Mouse (Mus musculus) gastrocnemius, adult 2 months (tissue): ENCODE results near the gene Anks1b. TPM values are rescaled to one million over a fixed set of nuclear protein-coding genes. Genes with fewer than 3 reads are reported as not detected.

ENCODE experiments used
- DNase-seq: peaks from one replicate; pipeline ENCODE4 v3.0.0; 2022
- H3K27ac ChIP-seq: fragments of 200-600 bp; 2 replicates; pipeline ENCODE4 v1.8.1; 2022; ENCODE audit warnings: mild to moderate bottlenecking
- H3K4me3 ChIP-seq: fragments of 200-600 bp; 2 replicates; pipeline ENCODE4 v1.8.1; 2022; ENCODE audit warnings: mild to moderate bottlenecking, moderate library complexity
- CTCF ChIP-seq: fragments of 200-600 bp; IDR thresholded peaks from 2 replicates; pipeline ENCODE4 v1.8.1; 2022; ENCODE audit warnings: antibody characterized with exemption, mild to moderate bottlenecking, moderate library complexity
- intact Hi-C: fragments of 180-260 bp; cut with DNase I; formaldehyde crosslinking; loops from one replicate; pipeline ENCODE4 v1.15.1; 2025
- total RNA-seq, 2 experiments: library from RNA; stranded (reverse); gene quantifications; 2 replicates each; pipeline ENCODE4 v1.2.3; 2021

Gene Anks1b
- total RNA-seq, 2 experiments from 2014 or later = 0.20 to 0.22 TPM

DNA sequence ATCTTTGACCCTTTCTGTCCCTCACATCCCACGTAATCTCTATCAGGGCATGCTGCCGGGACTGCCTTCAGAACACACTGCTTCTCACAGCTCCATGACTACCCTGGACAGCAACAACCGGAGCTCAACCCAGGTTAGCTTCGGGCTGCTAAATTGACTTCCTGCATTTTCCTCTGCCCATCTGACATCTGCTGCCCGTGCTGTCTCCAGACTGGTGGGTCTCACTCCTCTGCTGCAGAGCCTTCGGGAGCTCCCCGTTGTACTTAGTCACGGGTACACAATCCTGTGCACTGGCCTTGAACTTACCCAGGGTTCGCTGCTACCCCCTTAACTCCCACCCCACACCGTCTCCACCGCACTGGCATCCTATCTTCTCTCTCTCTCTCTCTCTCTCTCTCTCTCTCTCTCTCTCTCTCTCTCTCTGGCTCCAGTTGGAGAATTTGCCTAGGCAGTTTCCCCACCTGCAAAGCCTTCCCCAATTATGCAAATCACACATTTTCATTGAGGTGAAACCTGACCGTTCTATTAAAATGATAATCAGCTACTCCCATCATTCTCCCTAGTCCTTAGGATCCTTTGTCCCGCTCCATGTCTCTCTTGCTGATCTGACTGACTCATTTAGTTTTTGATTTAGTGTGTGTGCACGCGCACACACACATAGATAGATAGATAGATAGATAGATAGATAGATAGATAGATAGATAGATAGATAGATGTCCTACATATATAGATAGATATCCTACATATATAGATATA is 898.3 kb downstream of the Anks1b start:
- DNase-seq = no peak
- intact Hi-C loops = no loop called here
- TF ChIP-seq CTCF = no peak
- no peak overlapping the region for H3K27ac ChIP-seq
- no peak overlapping the region for H3K4me3 ChIP-seq

- H3K4me3 ChIP-seq = no peak overlapping the region
- intact Hi-C loops = no loop called here
- H3K27ac ChIP-seq = no peak overlapping the region
- DNase-seq = no peak
- TF ChIP-seq CTCF = no peak
Observed at GRCm38 (mm10) chr10:90779561-90780400, 906.5 kb downstream of the Anks1b start.

DNA sequence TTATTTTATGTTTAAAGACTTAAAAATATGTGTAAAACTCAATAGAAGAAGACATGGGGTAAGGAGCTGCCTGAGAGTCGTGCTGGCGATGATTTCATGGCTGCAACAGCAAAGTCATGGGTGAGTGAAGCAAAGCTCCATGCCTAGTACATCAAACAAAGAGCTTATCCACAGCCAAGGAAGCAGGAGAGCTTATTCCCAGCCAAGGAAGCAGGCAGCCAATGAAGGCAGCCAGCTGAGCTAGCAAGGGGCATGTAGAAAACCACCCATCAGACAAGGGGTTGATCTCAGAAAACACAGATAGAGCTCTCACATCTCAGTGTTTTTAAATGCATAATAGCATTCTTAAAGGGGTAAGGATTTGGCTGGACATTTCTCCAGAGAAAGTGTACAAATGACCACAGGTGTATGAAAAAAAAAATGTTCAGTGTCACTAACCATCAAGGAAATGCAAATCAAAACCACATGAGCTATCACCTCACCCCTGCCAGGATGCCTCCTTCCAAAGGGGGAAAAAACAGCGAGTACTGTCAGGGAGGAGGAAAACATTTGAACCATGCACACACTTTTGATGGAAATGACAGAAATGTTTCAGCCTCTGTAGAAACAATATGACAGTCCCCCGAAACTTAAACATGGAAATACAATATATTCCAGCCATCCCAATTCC is 911.8 kb downstream of the Anks1b start:
- no peak for TF ChIP-seq CTCF
- Histone ChIP-seq H3K27ac (no peak overlapping the region), H3K4me3 (no peak overlapping the region)
- no peak for DNase-seq
- intact Hi-C loops = no loop called here

DNA sequence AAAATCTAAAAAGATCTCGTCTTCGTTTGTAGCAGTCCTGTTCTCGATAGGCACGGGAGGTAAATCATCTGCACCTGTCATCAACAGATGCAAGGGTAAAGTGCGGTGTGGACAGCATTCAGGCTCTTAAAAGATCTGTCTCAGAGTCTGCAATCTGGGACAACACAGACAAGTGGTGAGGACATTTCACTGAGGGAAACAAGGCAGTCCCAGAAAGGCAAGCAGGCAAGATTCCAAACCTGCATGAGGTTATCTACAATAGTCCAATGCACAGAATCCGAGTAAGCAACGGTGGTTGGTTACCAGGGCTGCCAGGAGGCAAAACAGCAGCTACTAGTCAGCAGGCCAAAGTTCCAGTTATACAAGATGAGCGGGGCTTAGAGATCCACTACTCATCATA is 912.4 kb downstream of the Anks1b start:
- Histone ChIP-seq H3K4me3 (no peak overlapping the region), H3K27ac (no peak overlapping the region)
- intact Hi-C loops = no loop called here
- no peak for DNase-seq
- TF ChIP-seq CTCF = no peak

- intact Hi-C loops = loop anchor here (10.0 kb wide), 1 partner anchor 232 kb away; no protein-coding TSS in a partner anchor
- no peak for DNase-seq
Observed at GRCm38 (mm10) chr10:90803112-90803511, 929.8 kb downstream of the Anks1b start.

GRCm38 (mm10) chr10:90804602-90805095 is 931.3 kb downstream of the Anks1b start:
- Histone ChIP-seq H3K27ac (no peak overlapping the region), H3K4me3 (no peak overlapping the region)
- TF ChIP-seq CTCF = no peak
- DNase-seq = no peak
- intact Hi-C loops = loop anchor here (10.0 kb wide), 1 partner anchor 230 kb away; no protein-coding TSS in a partner anchor

More at GRCm38 (mm10) chr10:90803112-90803511, 929.8 kb downstream of the Anks1b start:
- TF ChIP-seq CTCF = no peak
- no peak overlapping the region for H3K27ac ChIP-seq
- H3K4me3 ChIP-seq = no peak overlapping the region

DNA sequence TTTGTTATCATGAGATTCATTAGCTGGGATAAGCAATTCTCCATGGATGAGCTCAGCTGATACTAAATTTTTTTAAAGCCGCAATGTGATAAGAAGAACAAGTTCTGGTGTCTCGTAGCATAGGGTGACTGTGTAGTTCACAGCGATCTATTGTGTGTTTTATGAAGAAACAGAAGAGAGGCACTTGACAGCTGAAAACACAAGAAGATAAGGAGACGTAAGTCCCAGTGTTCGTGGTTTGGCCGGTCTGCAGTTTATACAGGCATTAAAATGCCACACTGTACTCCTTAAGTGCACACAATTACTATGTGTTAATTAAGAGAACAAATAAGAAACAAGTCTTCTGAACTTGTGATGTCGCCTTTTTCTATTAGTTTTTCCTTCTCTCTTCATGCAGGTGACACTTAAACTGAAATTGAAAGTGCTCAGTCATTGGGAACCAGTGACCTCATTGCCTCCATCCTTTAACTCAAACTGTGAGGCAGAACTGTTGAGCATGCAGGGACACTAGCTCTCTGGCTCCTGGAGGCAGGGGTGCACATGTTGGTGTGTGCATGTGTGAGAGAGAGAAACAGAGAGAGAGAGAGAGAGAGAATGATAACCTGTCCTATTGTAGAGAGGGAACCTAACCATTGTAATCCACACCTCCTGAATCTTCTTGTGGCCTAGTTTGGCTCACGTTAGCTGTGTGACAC is 935.5 kb downstream of the Anks1b start:
- no peak overlapping the region for H3K27ac ChIP-seq
- no peak for TF ChIP-seq CTCF
- H3K4me3 ChIP-seq = no peak overlapping the region
- intact Hi-C loops = loop anchor here (10.0 kb wide), 1 partner anchor 226 kb away; no protein-coding TSS in a partner anchor
- no peak for DNase-seq

DNA sequence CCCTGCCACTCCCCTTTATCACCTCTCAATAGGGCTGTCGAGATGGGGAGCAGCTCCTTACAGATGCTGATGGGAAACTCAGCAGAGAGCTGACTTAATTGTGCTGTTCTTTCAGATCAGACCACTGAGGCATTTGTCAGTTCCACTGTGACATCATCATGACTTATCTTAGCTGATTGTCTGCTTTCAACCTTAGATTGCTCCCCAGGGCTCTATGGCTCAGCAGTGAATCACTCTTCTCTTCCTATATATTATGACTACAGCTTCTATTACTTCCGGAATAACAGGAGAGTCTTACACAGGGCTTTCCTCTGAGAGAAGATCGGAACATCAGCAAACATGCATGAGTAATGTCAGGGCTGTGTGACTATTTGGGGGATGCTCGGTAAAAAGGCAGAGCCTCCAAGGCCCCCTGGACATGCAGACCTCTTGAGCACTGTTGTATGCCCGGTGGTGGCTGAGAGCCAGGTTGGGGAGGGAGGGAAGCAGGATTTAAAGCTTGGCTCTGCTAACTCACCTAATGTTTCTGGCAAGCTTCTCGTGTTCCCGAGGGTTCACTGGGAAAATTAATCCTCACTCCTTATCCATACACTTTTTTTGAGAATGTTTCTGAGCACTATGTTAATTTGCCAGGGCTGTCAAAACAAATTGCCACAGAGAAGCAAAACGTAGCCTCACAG is 936.7 kb downstream of the Anks1b start:
- no peak overlapping the region for H3K4me3 ChIP-seq
- no peak for TF ChIP-seq CTCF
- intact Hi-C loops = loop anchor here (10.0 kb wide), 1 partner anchor 225 kb away; no protein-coding TSS in a partner anchor
- DNase-seq = no peak
- no peak overlapping the region for H3K27ac ChIP-seq

GRCm38 (mm10) chr10:90811446-90811845 is 938.1 kb downstream of the Anks1b start:
- intact Hi-C loops = no loop called here
- DNase-seq = no peak
- TF ChIP-seq CTCF = no peak
- Histone ChIP-seq H3K4me3 (no peak overlapping the region), H3K27ac (no peak overlapping the region)

- no peak for TF ChIP-seq CTCF
- no peak overlapping the region for H3K4me3 ChIP-seq
- intact Hi-C loops = no loop called here
- DNase-seq = no peak
- no peak overlapping the region for H3K27ac ChIP-seq
Observed at GRCm38 (mm10) chr10:90813326-90813725, 940.0 kb downstream of the Anks1b start.

DNA sequence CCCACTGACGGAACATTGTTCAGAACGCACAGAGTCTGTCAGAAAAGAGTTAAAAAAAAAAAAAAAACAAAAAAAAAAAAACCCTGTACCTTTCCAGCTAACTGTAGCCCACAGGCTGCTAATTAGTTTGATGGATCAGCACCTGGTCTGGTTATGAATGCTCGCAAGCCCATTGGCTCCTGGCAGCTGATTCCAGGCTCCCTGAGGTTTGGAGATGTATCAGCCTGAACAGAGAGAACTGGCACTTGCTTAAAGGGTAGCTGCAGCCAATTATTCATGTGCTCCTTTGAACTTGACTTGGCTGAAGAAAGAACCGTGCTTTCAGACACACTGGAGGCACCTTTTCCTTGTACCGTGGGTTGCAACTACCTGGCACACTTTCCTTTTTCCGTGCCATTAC is 941.1 kb downstream of the Anks1b start:
- no peak for TF ChIP-seq CTCF
- H3K27ac ChIP-seq = no peak overlapping the region
- DNase-seq = no peak
- intact Hi-C loops = no loop called here
- no peak overlapping the region for H3K4me3 ChIP-seq
